Mouse (Mus musculus) intestine, embryonic 16.5 days (tissue): ENCODE results near the gene Zfp691. TPM values are rescaled to one million over a fixed set of nuclear protein-coding genes. Genes with fewer than 3 reads are reported as not detected.

Experiments used
- ATAC-seq: fragments of 200-750 bp; cut with Nextera tagmentation; 2 replicates; pipeline ENCODE4 v1.8.0; 2017; ENCODE audit warnings: moderate TSS enrichment, moderate library complexity
- H3K27ac ChIP-seq: fragments of 300-500 bp; sonication (generic); 2 replicates; pipeline ENCODE4 v1.5.1; 2014; ENCODE audit warnings: mild to moderate bottlenecking, low read length
- H3K27me3 ChIP-seq: fragments of 300-500 bp; sonication (generic); replicated peaks from 2 replicates; pipeline ENCODE4 v1.6.1; 2014; ENCODE audit warnings: low read length, control low read depth, mixed read lengths; ENCODE audit not compliant: control insufficient read depth, insufficient read depth
- H3K36me3 ChIP-seq: fragments of 300-500 bp; sonication (generic); 2 replicates; pipeline ENCODE4 v1.6.1; 2014; ENCODE audit warnings: low read length, control low read depth; ENCODE audit not compliant: control insufficient read depth, insufficient read depth
- H3K4me1 ChIP-seq: fragments of 300-500 bp; sonication (generic); 2 replicates; pipeline ENCODE4 v1.6.1; 2014; ENCODE audit warnings: low read length, control low read depth, mixed read lengths; ENCODE audit not compliant: control insufficient read depth, insufficient read depth
- H3K4me2 ChIP-seq: fragments of 300-500 bp; sonication (generic); 2 replicates; pipeline ENCODE4 v1.6.1; 2014; ENCODE audit warnings: low read depth, low read length, control low read depth
- H3K4me3 ChIP-seq: fragments of 300-500 bp; sonication (generic); 2 replicates; pipeline ENCODE4 v1.5.1; 2014; ENCODE audit warnings: mild to moderate bottlenecking, low read length
- H3K9ac ChIP-seq: fragments of 300-500 bp; sonication (generic); 2 replicates; pipeline ENCODE4 v1.6.1; 2014; ENCODE audit warnings: low read depth, low read length
- H3K9me3 ChIP-seq: fragments of 300-500 bp; sonication (generic); 2 replicates; pipeline ENCODE4 v1.6.1; 2016; ENCODE audit warnings: low read length, control low read depth; ENCODE audit not compliant: control insufficient read depth
- WGBS: fragments of 180-500 bp; shearing (Covaris S2); extraction: QIAGEN DNeasy Blood & Tissue Kit; methylation state at CpG from one replicate; pipeline ENCODE4 v1.1.7; 2014; 5-methylcytosine and 5-hydroxymethylcytosine counted together
- polyA plus RNA-seq: library from polyadenylated mRNA; unstranded; fragments of >200 nt; fragmentation: Nextera tagmentation; extraction: Ambion mirVana; gene quantifications from 2 replicates; pipeline ENCODE4 v1.2.1, GENCODE M21; 2015

Gene Zfp691
- polyA plus RNA-seq, 1 experiment from 2014 or later: 5.0 TPM

DNA sequence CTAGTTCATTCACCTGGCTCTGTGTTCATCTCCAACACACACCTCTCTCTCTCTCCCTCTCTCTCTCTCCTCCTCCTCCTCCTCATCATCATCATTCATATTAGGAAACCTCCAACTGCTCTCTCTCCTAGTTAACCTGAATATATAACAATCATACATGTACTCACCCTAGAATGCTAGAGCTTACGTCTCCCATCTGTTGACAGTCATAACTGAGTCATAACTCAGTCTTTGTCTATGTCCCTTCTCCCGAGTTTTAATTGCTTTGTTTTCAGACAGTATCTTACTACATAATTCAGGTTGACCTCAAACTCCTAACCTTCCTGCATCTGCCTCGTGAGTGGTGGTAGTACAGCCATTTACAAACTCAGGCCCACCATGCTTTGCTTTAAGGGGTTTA, 17.3 kb upstream of the Zfp691 start:
- no peak for ATAC-seq
- Histone ChIP-seq H3K4me2 (no peak overlapping the region), H3K27me3 (no peaks in the 10 kb centered on the region), H3K9me3 (no peaks in the 10 kb centered on the region), H3K27ac (no peak overlapping the region), H3K4me3 (no peak overlapping the region), H3K9ac (no peak overlapping the region), H3K36me3 (no peaks in the 10 kb centered on the region), H3K4me1 (0 out of 2 replicates have a peak, but pooled peaks cover 2% of the 10 kb centered on the region)
- WGBS: 48% methylated on average over 3 of the region's 3 CpGs

DNA sequence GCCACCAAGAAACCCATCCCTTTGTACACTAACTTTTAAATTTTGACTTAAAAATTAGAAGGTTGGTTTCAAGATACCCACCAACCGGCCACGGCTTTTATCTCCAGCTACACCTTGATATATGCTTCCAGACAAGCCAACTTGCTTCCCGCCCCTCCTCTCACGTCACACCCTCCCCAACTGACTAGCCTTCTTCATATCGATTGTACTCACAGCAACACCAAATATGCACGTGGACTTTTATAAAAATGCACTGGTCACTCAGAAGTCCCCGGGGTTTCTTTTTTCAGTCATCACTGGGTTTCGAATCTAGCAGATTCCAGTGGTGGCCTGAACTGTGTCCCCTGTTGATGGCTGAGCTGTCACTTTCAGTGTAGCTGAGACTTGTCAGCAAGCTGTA, 16.6 kb upstream of the Zfp691 start:
- Histone ChIP-seq H3K4me1 (no peaks in the 10 kb centered on the region), H3K36me3 (no peaks in the 10 kb centered on the region), H3K4me3 (no peak overlapping the region), H3K4me2 (no peak overlapping the region), H3K9ac (no peak overlapping the region), H3K27me3 (no peaks in the 10 kb centered on the region), H3K9me3 (no peaks in the 10 kb centered on the region), H3K27ac (no peak overlapping the region)
- WGBS: 82% methylated on average over 8 of the region's 8 CpGs
- ATAC-seq: no peak

DNA sequence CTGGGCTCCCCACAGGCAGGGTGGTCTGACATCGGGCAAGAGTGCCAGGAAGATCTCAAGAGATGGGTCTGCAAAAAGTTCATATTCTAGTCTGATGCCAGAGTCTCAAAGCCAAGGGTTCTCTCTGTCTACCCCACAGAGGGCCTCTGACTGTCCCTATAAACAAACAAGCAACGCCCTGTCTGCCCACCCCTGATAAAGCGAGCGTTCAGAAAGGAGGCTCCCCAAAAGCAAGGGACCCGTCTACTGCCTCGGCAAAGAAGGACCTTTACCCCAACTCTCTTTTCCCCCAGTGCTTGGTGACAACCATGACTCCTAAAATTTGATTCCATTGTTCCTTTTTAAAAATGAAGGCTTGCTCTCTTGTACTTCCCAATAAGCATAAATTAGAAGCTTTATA, 15.9 kb upstream of the Zfp691 start, which contains the start of gene Ermap:
Ermap (minus strand) TSS at position 148 of the 400 bp plus-strand sequence.
- Histone ChIP-seq H3K9ac (no peak within 1 kb of the TSS), H3K4me1 (no peaks in the 10 kb centered on the region), H3K27ac (no peak within 1 kb of the TSS), H3K4me3 (no peak within 1 kb of the TSS), H3K36me3 (no peaks in the 10 kb centered on the region), H3K9me3 (no peaks in the 10 kb centered on the region), H3K4me2 (no peak within 1 kb of the TSS), H3K27me3 (no peaks in the 10 kb centered on the region)
- ATAC-seq: peak; percentile 46; the same call in 1 of the 2 replicates
- 61% methylated on average over 6 of the region's 6 CpGs for WGBS

DNA sequence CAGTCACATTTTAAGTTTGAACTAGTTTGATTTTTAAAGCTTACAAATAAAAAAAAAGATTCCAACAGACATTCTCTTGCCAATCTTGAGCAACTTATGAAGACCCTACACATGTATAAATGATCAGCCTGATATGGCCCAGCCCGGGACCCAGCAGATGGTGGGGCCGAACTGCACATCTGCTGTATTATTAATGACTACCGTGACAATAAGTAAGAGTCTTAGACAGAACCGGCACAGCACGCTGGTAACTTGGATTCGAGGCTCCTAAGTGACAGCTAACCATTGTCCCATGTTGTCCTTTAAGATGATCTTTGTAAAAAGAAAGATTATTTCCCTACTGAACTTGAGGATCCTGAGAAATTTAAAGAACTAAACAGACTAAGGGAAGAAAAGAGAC, 15.4 kb upstream of the Zfp691 start:
- Histone ChIP-seq H3K27me3 (no peaks in the 10 kb centered on the region), H3K4me2 (no peak overlapping the region), H3K36me3 (no peaks in the 10 kb centered on the region), H3K9ac (no peak overlapping the region), H3K27ac (no peak overlapping the region), H3K4me3 (no peak overlapping the region), H3K9me3 (no peaks in the 10 kb centered on the region), H3K4me1 (no peaks in the 10 kb centered on the region)
- WGBS: 73% methylated on average over 6 of the region's 6 CpGs
- ATAC-seq: no peak

DNA sequence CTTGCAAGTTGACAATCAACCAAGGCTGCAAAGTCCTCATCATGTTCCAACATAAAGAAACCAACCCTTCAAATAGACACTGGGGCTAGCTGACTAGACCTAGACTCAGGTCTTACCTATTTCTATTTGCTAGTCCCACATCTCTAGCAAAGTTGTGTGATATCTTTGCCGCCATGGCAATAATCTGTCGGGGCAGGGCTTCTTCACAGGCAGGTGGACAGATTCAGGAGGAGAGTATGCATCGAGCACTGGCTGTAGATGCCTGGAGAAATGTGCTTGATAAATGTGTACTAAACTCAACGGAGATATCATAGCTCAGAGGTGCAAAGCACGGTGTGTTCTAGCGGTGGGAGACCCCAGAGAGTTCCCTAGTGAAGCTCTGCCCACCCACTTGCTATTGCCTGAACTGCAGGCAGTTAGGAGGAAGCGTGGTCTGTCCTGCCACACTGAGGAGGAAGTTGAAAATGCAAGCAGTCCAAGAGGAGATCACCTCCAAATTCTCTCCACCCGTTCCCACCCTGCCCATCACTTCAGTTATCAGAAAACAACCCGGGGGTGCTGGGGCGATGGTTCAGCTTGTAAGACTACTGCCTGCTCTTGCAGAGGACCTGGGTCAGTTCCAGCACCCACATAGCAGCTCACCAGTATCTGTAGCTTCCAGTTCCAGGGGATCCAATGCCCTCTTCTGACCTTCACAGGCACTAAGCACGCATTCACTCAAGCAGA, 14.2 kb upstream of the Zfp691 start:
- 40% methylated on average over 11 of the region's 11 CpGs for WGBS
- Histone ChIP-seq H3K27me3 (no peaks in the 10 kb centered on the region), H3K4me1 (no peaks in the 10 kb centered on the region), H3K4me3 (no peak overlapping the region), H3K27ac (no peak overlapping the region), H3K36me3 (no peaks in the 10 kb centered on the region), H3K4me2 (no peak overlapping the region), H3K9me3 (no peaks in the 10 kb centered on the region), H3K9ac (no peak overlapping the region)
- no peak for ATAC-seq

GRCm38 (mm10) chr4:119185771-119186170, 11.8 kb upstream of the Zfp691 start:
- no peaks in the 10 kb centered on the region for H3K9me3 ChIP-seq
- no peaks in the 10 kb centered on the region for H3K4me1 ChIP-seq
- no peaks in the 10 kb centered on the region for H3K36me3 ChIP-seq
- no peak overlapping the region for H3K4me3 ChIP-seq
- no peak overlapping the region for H3K27ac ChIP-seq
- ATAC-seq: no peak
- no peak overlapping the region for H3K4me2 ChIP-seq
- H3K27me3 ChIP-seq: 0 out of 2 replicates have a peak, but pooled peaks cover 2% of the 10 kb centered on the region
- H3K9ac ChIP-seq: no peak overlapping the region
- WGBS: 79% methylated on average over 4 of the region's 4 CpGs

GRCm38 (mm10) chr4:119183525-119183924, 9.5 kb upstream of the Zfp691 start:
- Histone ChIP-seq H3K4me3 (no peak overlapping the region), H3K27me3 (0 out of 2 replicates have a peak, but pooled peaks cover 2% of the 10 kb centered on the region), H3K9ac (no peak overlapping the region), H3K4me2 (no peak overlapping the region), H3K27ac (no peak overlapping the region), H3K4me1 (no peaks in the 10 kb centered on the region), H3K36me3 (no peaks in the 10 kb centered on the region), H3K9me3 (no peaks in the 10 kb centered on the region)
- 38% methylated on average over 1 of the region's 1 CpGs for WGBS
- ATAC-seq: no peak

DNA sequence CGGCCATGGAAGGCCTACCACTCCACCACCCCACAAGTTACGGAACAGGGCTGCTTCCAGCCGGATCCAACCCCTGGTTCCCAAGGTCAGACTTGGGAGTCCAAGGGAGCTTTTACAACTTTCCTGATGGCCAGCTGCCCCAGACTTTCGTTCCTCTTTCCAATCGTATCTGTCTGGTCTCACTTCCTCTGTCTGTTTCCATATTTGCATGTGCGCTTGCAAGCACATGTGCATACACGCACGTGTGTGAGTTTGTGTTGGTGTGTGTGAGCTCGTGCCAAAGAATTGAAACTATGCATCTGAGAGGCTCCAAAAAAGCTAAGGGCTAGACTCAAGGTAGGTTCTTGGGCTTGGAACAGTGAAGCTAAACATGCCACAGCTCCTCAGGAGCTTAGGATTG, 7.5 kb upstream of the Zfp691 start:
- no peaks in the 10 kb centered on the region for H3K4me1 ChIP-seq
- H3K4me3 ChIP-seq: no peak overlapping the region
- no peaks in the 10 kb centered on the region for H3K36me3 ChIP-seq
- no peak overlapping the region for H3K9ac ChIP-seq
- H3K4me2 ChIP-seq: no peak overlapping the region
- ATAC-seq: no peak
- WGBS: 89% methylated on average over 9 of the region's 9 CpGs
- H3K27ac ChIP-seq: no peak overlapping the region
- H3K27me3 ChIP-seq: 0 out of 2 replicates have a peak, but pooled peaks cover 2% of the 10 kb centered on the region
- H3K9me3 ChIP-seq: no peaks in the 10 kb centered on the region

DNA sequence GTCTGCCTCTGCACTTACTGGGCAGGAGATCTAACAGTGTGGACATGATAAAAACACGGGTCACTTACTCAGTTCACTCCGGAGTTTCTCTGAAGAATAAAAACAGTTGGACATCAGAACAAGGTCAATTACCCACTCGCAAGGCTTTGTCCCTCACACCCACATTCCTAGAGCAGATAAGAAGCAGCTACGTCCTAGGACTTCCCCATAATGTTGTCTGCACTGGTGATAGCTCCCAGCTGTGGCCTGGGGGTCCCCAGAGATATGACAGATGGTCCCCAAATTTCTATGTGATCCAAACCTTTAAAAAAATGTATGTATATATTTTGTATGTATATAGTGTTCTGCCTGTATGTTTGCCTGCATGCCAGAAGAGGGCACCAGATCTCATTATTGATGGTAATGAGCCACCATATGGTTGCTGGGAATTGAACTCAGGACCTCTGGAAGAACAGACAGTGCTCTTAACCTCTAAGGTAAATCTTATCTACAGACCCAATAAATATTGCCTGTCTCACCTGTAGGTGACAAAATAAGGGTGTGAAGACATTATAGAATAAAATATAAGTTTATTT, 6.2 kb upstream of the Zfp691 start:
- H3K4me3 ChIP-seq: no peak overlapping the region
- H3K4me2 ChIP-seq: no peak overlapping the region
- no peaks in the 10 kb centered on the region for H3K36me3 ChIP-seq
- 42% methylated on average over 4 of the region's 4 CpGs for WGBS
- no peak for ATAC-seq
- H3K27ac ChIP-seq: no peak overlapping the region
- no peak overlapping the region for H3K9ac ChIP-seq
- H3K4me1 ChIP-seq: no peaks in the 10 kb centered on the region
- no peaks in the 10 kb centered on the region for H3K9me3 ChIP-seq
- H3K27me3 ChIP-seq: 0 out of 2 replicates have a peak, but pooled peaks cover 2% of the 10 kb centered on the region
